Mouse (Mus musculus): ENCODE measurements around the gene Calcrl.
A peak's percentile ranks its signal among the peaks of the same experiment; 100 is the strongest.

Calcrl gene

DNA sequence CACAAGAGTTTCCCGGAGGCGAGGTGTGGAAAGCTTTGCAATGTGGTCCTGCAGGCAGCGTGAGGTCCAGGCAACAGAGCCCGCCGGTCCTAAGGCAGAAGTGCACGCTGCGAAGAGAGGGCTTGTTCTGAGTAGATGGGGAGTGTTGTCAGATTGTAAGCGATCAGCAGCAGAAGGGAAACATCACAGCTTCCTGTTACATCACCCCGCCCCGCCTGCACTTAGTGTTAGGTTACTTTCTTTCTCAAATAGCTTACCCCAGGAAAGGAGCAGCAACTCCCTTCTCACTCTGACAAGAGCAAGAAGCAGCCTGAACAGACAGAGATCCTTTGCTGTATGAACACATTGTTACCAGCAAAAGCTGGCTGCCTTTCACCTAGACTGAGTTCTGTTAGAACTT, at the start of gene Calcrl:
Gene Calcrl (minus strand): TSS at position 274 of the 400 bp plus-strand sequence.
- peak; percentile 76 for DNase-seq (ENCODE audit: low spot score)

DNA sequence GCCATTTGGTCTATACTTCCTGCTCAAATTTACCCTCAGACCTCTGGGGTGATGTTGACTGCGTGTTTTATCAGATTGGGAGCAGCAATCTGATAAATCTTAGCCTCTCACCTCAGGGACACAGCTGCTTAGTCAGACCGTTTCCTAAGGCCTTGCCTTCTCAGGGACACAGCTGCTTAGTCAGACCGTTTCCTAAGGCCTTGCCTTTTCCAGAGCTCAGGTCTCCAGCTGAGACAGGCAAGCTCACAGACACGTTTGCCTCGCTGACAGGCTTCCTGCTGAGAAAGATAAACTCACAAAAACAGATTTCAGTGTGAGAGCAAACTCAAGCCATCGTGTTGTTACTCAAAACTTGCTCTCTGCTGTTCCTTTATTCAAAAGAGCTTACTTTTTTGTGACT, 49.4 kb upstream of the Calcrl start:
- peak; percentile 13 for DNase-seq (ENCODE audit: low spot score)

DNA sequence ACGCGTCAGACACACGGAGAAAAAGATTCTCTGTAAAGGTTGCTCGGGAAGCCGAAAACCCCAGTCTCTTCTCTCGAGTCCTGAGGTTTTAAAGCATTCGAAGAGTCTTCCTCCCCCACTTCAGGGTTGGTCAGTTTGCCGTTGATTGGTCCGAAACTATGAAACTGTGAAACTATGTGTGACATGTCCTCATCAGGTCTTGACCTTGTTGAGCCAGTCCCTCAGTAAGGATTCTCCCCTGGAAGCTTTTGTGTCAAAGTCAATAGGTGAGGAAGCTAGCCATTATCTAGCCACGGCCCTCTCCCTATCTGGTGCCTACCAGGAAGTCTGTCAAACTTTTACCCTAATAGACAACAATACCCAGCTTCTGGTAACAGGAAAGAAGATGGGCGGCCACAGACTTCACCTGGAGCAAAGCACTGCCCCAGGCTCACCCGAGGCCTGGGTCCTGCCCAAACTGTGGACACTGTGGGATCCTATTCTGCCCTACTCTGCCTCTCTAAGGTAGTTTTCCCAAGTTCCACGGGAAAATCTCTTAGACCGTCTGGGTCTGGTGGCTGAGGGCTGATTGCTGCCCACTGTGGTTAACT, 48.8 kb upstream of the Calcrl start:
- DNase-seq (ENCODE audit: low spot score) = no peak

- DNase-seq (ENCODE audit: low spot score) = no peak
Observed at GRCm38 (mm10) chr2:84467391-84467790, 42.2 kb upstream of the Calcrl start.

DNA sequence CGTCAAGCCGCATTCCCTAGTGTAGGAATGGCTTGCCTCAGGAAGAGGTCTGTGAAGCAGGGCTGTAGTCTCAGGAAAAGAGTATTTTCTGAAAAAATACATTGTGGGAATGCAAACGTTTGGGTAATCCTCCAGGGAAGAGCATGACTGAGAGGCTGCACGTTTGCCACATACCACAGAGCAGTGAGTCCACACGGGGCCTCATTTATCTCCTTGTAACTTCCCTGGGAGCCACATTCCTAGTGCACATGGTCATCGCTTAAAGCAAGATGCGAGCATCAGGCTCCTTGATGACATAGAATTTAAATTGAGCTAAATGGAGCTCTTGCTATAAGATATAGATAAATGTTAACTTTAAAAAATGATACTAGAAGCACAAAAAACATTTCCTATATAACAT, 39.7 kb upstream of the Calcrl start:
- DNase-seq (ENCODE audit: low spot score) = no peak

DNA sequence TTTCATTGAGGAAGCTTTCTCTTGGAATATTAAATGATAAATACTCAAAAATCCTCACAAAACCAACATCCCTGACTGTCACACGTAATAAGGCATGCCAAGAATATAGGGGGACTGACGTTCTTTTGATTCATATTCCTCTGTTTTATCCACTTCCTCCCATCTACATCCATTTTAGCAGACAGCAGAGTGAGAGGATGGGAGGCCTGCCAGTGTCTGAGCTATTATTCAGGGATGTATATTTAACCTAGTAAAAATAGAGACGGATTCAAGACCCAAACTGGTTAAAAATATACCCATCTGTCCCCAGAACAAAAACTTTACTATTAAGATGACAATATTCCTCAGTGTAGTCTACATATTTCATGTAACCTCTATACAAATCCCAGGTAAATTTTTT, 37.2 kb upstream of the Calcrl start:
- DNase-seq (ENCODE audit: low spot score) = no peak

DNA sequence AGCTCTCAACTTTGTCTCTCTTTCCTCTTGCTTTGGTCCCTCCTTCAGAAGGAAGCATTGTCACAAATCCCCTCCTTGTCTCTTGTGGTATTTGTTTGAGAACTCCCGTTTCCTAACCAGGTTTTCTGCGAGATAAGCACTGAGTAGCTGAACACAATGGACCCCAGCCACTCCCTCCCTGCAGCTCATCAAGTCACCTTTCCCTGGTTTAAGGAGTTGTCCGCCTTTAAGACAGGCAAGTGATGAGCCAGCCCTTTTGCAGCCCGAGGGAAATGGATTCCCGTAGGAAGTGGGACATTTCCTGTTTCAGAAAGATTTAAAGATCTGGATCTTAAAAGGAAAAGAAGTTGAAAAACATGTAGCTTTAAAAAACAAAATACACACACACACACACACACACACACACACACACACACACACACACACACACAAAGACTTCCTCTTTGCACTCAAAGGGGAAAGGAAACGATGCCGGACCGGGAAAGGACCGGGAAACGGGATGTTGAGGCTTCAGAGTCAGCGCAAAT, 34.5 kb upstream of the Calcrl start:
- no peak for DNase-seq (ENCODE audit: low spot score)

GRCm38 (mm10) chr2:84457221-84457620, 32.0 kb upstream of the Calcrl start:
- DNase-seq (ENCODE audit: low spot score) = no peak

DNA sequence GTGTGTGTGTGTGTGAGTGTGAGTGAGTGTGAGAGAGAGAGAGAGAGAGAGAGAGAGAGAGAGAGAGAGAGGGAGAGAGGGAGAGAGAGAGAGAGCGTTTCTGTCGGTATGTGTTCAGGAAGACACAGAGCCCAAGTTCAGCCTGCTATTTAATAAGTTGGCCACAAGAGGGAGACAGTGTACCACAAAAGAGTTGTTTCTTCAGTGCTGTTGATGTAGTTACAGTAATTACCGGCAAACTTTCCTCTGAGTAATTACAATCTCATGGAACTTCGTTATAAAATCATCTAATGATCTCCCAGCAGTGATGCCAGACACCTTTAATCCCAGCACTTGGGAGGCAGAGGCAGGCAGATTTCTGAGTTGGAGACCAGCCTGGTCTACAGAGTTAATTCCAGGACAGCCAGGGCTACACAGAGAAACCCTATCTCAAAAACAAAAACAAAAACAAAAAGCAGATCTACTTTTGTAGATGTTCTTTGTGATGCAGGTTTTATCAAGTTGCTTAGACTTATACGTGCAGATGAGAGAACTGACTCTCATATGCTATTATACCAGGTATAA, 30.1 kb upstream of the Calcrl start:
- peak; percentile 94 for DNase-seq (ENCODE audit: low spot score)

GRCm38 (mm10) chr2:84454551-84455235, 29.5 kb upstream of the Calcrl start:
- peak; percentile 20 for DNase-seq (ENCODE audit: low spot score)

DNA sequence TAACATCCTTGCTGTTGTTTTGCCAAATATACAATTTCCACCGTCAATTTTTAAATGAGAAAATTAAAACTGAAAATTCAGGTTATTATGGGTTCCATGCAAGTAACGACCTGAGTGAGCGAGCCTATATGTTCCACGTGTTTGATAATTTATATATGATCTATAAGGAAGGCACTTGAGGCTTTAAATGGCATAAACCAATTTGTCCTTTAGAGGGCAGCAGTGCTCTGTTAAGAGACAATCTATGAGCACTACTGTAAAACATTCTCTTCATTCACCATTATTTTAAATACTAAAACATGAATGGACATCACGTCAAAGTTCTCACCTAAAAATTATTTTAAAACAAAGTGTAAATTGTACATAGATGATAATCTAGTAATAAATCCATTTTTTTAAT, 28.8 kb upstream of the Calcrl start:
- peak; percentile 72 for DNase-seq (ENCODE audit: low spot score)

GRCm38 (mm10) chr2:84445499-84445898, 20.3 kb upstream of the Calcrl start:
- no peak for DNase-seq (ENCODE audit: low spot score)

DNA sequence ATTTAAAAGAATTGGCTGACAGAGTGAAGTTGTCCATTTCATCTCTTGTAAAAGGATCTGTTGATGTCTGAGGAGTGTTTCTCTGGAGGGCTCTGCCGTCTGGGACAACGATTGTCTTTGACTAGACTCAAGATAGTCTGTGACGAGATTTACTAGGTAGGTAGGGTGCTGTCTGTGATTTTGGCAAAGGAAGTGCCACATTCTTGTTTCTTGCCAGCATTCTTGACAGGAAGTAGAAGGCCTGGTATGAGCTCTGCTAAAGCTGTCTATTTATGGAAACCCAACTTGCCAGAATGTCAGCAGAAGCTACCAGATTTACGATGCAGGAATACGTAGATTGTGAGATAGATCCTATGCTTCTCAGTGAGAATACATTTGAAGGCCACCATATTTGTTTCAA, 16.7 kb upstream of the Calcrl start:
- DNase-seq (ENCODE audit: low spot score) = no peak

- DNase-seq (ENCODE audit: low spot score) = peak; percentile 84
Observed at GRCm38 (mm10) chr2:84429724-84430123, 4.5 kb upstream of the Calcrl start.

GRCm38 (mm10) chr2:84428836-84429235, 3.6 kb upstream of the Calcrl start:
- no peak for DNase-seq (ENCODE audit: low spot score)

- DNase-seq (ENCODE audit: low spot score) = no peak
Observed at GRCm38 (mm10) chr2:84426531-84426930, 1.3 kb upstream of the Calcrl start.

- peak; percentile 91 for DNase-seq (ENCODE audit: low spot score)
Observed at GRCm38 (mm10) chr2:84416501-84416900, 8.7 kb downstream of the Calcrl start.

DNA sequence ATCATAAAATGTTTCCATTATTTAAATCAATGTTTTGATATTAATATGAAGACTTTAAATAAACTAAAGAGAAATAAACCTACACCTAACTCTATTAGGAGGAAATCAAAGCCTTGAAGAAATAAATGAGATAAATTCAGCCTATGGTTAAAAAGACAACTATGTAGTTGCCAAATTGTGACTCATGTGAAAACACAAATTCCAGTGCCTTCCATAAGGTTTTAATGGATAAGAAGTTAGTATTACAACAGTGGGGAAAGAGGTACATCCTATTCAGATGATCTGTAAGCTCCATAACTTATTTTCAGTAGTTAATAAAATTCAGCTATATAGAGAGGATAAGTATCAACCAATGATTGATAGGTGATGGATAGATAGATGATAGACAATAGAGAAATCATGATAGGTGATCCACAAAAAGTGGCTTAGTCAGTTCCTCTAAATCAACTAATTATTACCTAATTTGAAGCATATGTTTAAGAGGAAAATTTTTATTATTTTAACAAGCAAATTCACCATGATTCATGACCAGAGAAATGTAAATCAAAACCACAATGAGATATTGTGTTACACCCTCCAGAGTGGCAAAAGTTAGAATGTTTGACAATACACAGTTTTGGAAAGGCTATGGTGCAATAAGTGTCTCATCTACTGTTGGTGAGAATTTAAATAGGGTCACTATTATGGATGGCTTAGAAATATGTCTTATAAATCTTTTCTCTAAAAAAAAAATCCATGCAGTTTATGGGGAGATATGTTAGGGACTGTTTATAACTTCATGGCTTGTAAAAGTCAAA, 15.2 kb downstream of the Calcrl start:
- DNase-seq (ENCODE audit: low spot score) = no peak

DNA sequence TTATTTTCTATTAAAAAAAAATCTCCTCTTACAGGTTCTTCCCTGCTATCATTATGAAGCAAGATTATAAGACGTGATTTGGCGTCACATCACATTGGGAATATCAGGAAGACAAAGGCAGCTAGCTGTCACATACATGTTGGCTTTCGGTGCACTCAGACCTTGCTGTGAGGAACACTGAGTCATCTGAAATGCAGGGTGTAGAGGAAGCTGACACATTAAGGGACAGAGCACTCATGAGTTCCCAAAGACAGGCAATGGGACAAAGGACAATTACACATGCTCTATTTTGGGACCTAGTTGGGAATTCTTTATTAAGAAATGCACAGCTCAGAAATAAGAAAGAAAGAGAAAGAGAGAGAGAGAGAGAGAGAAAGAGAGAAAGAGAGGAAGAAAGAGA, 20.4 kb downstream of the Calcrl start:
- DNase-seq (ENCODE audit: low spot score) = peak; percentile 60

GRCm38 (mm10) chr2:84402713-84403112, 22.5 kb downstream of the Calcrl start:
- DNase-seq (ENCODE audit: low spot score) = no peak

DNA sequence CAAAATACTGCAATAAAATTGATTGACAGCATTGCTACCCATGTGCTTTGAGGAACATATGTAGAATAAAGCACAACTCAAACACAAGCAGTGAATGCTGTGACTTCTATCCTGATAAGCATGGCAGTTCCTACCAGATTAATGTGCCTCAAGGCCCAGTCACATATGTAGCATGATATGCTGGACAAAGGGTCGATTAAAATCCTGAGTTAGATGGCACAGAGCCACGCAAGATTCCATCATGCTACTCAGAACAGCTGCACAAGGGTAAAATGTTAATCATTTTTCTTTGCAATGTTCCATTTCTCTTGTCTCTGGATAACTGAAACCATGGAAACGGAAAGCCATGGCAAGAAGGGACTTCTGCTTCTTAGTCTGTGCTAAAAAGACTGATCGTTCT, 28.7 kb downstream of the Calcrl start:
- DNase-seq (ENCODE audit: low spot score) = no peak

GRCm38 (mm10) chr2:84393236-84393635, 32.0 kb downstream of the Calcrl start:
- no peak for DNase-seq (ENCODE audit: low spot score)

DNA sequence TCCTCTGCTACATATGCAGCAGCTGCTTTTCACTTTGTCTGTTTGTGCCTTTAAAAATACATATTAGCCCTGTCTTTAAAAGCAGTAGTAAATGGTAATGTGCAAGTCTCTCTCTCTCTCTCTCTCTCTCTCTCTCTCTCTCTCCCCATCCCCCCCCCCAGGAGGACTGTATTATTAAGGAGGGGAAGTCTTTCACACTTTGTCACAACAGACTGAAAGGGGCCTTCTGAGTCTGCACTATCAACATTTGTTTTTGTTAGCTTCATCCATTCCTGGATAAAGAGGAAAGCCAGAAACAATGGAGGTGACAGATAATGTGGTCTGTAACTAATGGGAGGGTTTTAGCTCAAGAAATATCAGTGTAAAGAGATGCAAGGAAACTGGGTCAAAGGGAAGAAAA, 36.1 kb downstream of the Calcrl start:
- DNase-seq (ENCODE audit: low spot score) = no peak
